Mouse (Mus musculus) limb, embryonic 10.5 days (tissue): ENCODE measurements around the gene Zer1. TPM values are rescaled to one million over a fixed set of nuclear protein-coding genes. Genes with fewer than 3 reads are reported as not detected.
A peak's percentile ranks its signal among the peaks of the same experiment; 100 is the strongest.

Source experiments
- DNase-seq: peaks from one replicate; pipeline ENCODE4 v3.0.0-alpha.2; 2017; ENCODE audit warnings: low spot score
- H3K27ac ChIP-seq: fragments of 300-500 bp; sonication (generic); 2 replicates; pipeline ENCODE4 v1.5.1; 2016; ENCODE audit warnings: mild to moderate bottlenecking
- H3K27me3 ChIP-seq: fragments of 300-500 bp; sonication (generic); 2 replicates; pipeline ENCODE4 v1.6.1; 2016; ENCODE audit warnings: low read depth, mild to moderate bottlenecking; ENCODE audit not compliant: poor library complexity, severe bottlenecking
- H3K36me3 ChIP-seq: fragments of 300-500 bp; sonication (generic); 2 replicates; pipeline ENCODE4 v1.6.1; 2016; ENCODE audit warnings: mild to moderate bottlenecking, moderate library complexity
- H3K4me1 ChIP-seq: fragments of 300-500 bp; sonication (generic); 2 replicates; pipeline ENCODE4 v1.6.1; 2016
- H3K4me3 ChIP-seq: fragments of 300-500 bp; sonication (generic); 2 replicates; pipeline ENCODE4 v1.5.1; 2016; ENCODE audit warnings: mild to moderate bottlenecking, moderate library complexity
- H3K9me3 ChIP-seq: fragments of 300-500 bp; sonication (generic); replicated peaks from 2 replicates; pipeline ENCODE4 v1.6.1; 2016; ENCODE audit warnings: mild to moderate bottlenecking
- WGBS: fragments of 180-500 bp; shearing (Covaris S2); methylation state at CpG from one replicate; pipeline ENCODE4 v1.1.7; 2016; 5-methylcytosine and 5-hydroxymethylcytosine counted together
- polyA plus RNA-seq: library from polyadenylated mRNA; unstranded; fragments of >200 nt; fragmentation: Nextera tagmentation; extraction: Ambion mirVana; gene quantifications from 2 replicates; pipeline ENCODE4 v1.2.1, GENCODE M21; 2016

Gene Zer1
- polyA plus RNA-seq, 1 experiment from 2014 or later, result 9.3 TPM

GRCm38 (mm10) chr2:30084632-30085031 lies 39.8 kb downstream of the Zer1 start:
- DNase-seq, result no peak
- no peaks in the 10 kb centered on the region for H3K27me3 ChIP-seq
- peaks cover 12% of the 10 kb centered on the region for H3K4me1 ChIP-seq
- H3K4me3 ChIP-seq, result peak overlapping the region; percentile 34
- H3K36me3 ChIP-seq, result peaks cover 37% of the 10 kb centered on the region
- peak overlapping the region; percentile 50 for H3K27ac ChIP-seq
- WGBS, result 4% methylated on average over 12 of the region's 12 CpGs
- no peaks in the 10 kb centered on the region for H3K9me3 ChIP-seq

DNA sequence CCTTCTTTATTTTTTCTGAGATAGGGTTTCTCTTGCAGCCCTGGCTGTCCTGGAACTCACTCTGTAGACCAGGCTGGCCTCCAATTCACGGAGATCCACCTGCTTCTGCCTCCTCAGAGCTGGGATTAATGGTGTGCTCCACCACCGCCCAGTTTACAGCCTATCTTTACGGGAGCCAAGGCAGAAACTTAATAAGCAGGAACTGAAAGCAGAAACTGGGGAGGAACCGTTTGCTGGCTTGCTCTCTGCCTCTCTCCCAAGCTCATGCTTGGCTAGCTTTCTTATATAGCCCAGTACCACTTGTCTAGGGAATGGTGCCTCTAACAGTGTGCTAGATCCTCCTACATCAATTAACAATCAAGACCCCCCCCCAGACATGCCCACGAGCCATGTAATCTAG lies 40.3 kb downstream of the Zer1 start:
- H3K27ac ChIP-seq, result peak overlapping the region; percentile 50; the same call in 1 of the 2 replicates
- peaks cover 36% of the 10 kb centered on the region for H3K36me3 ChIP-seq
- H3K9me3 ChIP-seq, result no peaks in the 10 kb centered on the region
- WGBS, result 53% methylated on average over 5 of the region's 5 CpGs
- H3K27me3 ChIP-seq, result no peaks in the 10 kb centered on the region
- peaks cover 16% of the 10 kb centered on the region for H3K4me1 ChIP-seq
- H3K4me3 ChIP-seq, result peak overlapping the region; percentile 34
- no peak for DNase-seq

- Histone ChIP-seq H3K9me3 (no peaks in the 10 kb centered on the region), H3K36me3 (peaks cover 23% of the 10 kb centered on the region; the same call in 1 of the 2 replicates), H3K4me3 (no peak overlapping the region), H3K27ac (no peak overlapping the region; the same call in 1 of the 2 replicates), H3K4me1 (peaks cover 37% of the 10 kb centered on the region), H3K27me3 (no peaks in the 10 kb centered on the region)
- no peak for DNase-seq
- WGBS, result 88% methylated on average over 15 of the region's 15 CpGs
Observed at GRCm38 (mm10) chr2:30080181-30080800, 44.1 kb downstream of the Zer1 start.

DNA sequence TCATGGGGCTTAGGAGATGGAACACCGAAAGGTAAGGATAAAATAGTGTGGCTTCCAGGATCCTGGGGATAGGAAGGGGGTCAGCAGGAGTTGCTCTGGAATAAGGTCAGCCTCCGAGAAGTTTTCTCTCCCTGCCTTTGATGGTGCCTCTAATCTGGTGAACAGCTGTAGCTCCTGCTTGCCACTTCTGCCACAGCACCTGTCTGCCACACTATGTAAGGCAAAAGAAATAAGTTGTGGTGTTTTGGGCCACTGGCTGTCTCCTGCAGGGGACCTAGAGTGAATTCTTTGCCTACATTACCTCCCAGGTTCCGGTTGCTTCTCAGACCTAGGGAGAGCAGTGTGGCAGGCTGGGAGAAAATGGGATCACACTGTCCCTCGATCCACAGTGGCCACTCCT lies 45.6 kb downstream of the Zer1 start:
- Histone ChIP-seq H3K4me3 (peak overlapping the region; percentile 67), H3K36me3 (peaks cover 33% of the 10 kb centered on the region), H3K27ac (peak overlapping the region; percentile 89), H3K9me3 (no peaks in the 10 kb centered on the region), H3K27me3 (no peaks in the 10 kb centered on the region), H3K4me1 (peaks cover 24% of the 10 kb centered on the region)
- WGBS, result 73% methylated on average over 4 of the region's 4 CpGs
- DNase-seq, result no peak

GRCm38 (mm10) chr2:30078349-30078712 lies 46.1 kb downstream of the Zer1 start:
- peak overlapping the region; percentile 67 for H3K4me3 ChIP-seq
- peak overlapping the region; percentile 89 for H3K27ac ChIP-seq
- peaks cover 24% of the 10 kb centered on the region for H3K4me1 ChIP-seq
- no peak for DNase-seq
- WGBS, result 29% methylated on average over 10 of the region's 10 CpGs
- H3K9me3 ChIP-seq, result no peaks in the 10 kb centered on the region
- peaks cover 37% of the 10 kb centered on the region for H3K36me3 ChIP-seq
- H3K27me3 ChIP-seq, result no peaks in the 10 kb centered on the region

DNA sequence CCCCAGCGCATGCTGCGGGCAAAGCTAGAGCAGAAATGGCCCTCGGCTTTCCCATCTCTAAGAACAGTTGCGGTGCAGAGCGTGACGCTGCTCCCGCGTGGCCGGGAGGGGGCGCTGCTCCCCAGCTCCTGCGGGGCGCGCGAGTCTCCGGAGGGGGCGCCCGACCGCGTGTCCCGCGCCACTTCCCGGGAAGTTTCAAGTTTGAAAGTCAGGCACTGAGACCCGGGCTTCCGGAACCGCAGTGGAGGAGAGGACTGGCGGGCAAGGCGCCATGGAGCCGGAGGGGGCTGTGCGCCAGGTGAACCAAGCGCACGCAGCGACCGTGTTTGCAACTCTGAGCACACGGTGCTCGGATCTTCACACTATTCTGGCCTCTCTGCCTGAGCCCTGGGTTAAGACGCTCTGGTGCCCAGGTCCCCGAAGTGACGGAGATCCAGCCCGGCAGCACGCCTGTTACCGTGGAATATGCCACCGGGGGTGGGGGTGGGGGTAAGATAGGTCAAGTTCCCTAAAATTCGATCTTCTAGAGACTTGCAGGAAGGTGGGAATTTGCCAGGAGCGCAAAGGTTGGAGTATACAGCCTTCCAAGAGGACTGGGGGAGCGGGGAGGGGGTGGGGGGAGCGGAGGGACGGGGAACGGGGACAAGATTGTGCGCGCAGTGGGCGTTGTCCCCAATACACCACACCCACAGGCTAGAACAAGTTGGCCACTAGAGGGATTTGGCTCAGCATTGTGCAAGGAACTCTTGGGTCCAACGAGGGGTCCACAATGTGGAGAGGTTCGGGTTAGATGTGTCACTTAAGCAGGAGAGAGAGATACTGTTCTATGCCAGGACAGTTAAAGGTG lies 46.7 kb downstream of the Zer1 start, which contains the start of gene Pkn3:
TSS of gene Pkn3 (plus strand) at position 183 of the 847 bp plus-strand sequence.
- WGBS, result 1% methylated on average over 53 of the region's 53 CpGs
- DNase-seq, result peak; percentile 95

DNA sequence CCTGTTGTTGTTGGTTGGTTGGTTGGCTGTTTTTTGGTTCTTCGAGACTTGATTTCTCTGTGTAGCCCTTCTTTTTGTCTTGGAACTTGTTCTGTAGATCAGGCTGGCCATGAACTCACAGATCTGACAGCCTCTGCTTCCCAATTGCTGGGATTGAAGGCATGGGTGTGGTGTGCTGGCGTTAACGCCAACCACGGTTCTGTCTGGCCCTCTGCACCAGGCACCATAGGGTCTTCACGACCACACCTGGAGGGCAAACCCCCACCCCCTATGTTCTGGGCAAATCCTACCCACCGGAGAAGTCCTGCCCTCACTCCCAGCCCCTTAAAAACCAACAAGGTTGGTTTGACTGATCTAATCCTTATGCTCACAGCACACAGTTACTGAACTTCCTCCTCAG lies 47.4 kb downstream of the Zer1 start:
- Histone ChIP-seq H3K4me1 (peaks cover 24% of the 10 kb centered on the region), H3K9me3 (no peaks in the 10 kb centered on the region), H3K36me3 (peaks cover 45% of the 10 kb centered on the region), H3K4me3 (peak overlapping the region; percentile 67), H3K27ac (peak overlapping the region; percentile 89), H3K27me3 (no peaks in the 10 kb centered on the region)
- no peak for DNase-seq
- 68% methylated on average over 6 of the region's 6 CpGs for WGBS

More for the DNA sequence above, 46.7 kb downstream of the Zer1 start, which contains the start of gene Pkn3:
- Histone ChIP-seq H3K4me3 (peak within 1 kb of the TSS; percentile 67), H3K9me3 (no peaks in the 10 kb centered on the region), H3K27me3 (no peaks in the 10 kb centered on the region), H3K4me1 (peaks cover 24% of the 10 kb centered on the region), H3K36me3 (peaks cover 42% of the 10 kb centered on the region), H3K27ac (peak within 1 kb of the TSS; percentile 89)

DNA sequence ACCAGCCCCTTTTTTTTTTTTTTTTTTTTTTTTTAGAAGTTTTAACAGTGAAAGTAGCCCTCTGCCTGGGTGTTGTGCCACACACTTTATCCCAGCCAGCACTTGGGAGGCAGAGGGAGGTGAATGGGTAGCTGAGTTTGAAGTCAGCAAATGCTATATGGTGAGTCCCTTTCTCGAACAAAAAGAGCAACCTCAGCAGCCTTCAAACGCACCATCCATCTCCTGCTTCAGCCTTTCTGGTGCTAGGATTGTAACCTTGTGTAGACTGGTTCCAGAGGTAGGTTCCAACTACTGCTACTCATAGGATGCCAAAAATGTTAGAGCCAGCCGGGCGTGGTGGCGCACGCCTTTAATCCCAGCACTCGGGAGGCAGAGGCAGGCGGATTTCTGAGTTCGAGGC lies 47.9 kb downstream of the Zer1 start:
- no peak overlapping the region for H3K4me3 ChIP-seq
- WGBS, result 92% methylated on average over 9 of the region's 9 CpGs
- peaks cover 24% of the 10 kb centered on the region for H3K4me1 ChIP-seq
- DNase-seq, result no peak
- no peak overlapping the region for H3K27ac ChIP-seq
- no peaks in the 10 kb centered on the region for H3K9me3 ChIP-seq
- peaks cover 46% of the 10 kb centered on the region for H3K36me3 ChIP-seq
- H3K27me3 ChIP-seq, result no peaks in the 10 kb centered on the region

DNA sequence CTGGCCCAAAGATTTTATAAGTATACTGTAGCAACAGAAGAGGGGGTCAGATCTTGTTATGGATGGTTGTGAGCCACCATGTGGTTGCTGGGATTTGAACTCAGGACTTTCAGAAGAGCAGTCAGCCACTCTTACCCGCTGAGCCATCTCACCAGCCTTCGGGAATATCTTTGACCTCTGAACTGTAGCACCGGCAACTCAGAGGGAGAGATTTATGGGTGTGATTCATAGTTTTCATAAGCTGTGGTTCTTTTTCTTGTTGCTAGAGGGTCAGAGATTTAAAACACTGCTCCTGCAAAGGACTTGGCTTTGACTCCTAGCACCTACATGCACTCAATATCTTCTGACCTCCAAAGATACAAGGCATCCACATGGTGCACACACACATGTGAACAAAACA lies 48.8 kb downstream of the Zer1 start:
- peaks cover 40% of the 10 kb centered on the region for H3K36me3 ChIP-seq
- H3K27me3 ChIP-seq, result no peaks in the 10 kb centered on the region
- 77% methylated on average over 3 of the region's 3 CpGs for WGBS
- H3K9me3 ChIP-seq, result no peaks in the 10 kb centered on the region
- no peak overlapping the region for H3K4me3 ChIP-seq
- H3K27ac ChIP-seq, result no peak overlapping the region
- DNase-seq, result no peak
- H3K4me1 ChIP-seq, result peaks cover 24% of the 10 kb centered on the region

DNA sequence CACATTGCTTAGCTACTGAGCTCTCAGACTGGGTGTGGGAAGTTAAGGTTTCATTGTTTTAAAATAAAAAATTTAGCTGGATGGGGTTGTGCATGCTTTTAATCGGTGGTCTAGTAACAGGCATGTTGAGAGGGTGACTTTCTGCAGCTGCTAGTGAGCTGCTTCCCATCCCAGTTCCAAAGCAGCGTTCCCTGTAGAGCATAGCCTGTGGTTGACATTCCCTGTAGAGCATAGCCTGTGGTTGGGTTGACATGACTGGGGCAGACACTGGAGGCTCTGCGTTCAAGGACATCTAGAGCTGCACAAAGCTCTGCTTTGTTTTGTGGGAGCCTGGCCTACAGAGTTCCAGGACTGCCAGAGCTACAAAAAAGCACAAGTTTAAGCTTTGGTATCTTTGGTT lies 51.1 kb downstream of the Zer1 start:
- Histone ChIP-seq H3K36me3 (peaks cover 57% of the 10 kb centered on the region), H3K4me3 (no peak overlapping the region), H3K27ac (no peak overlapping the region), H3K4me1 (peaks cover 15% of the 10 kb centered on the region), H3K27me3 (no peaks in the 10 kb centered on the region), H3K9me3 (no peaks in the 10 kb centered on the region)
- WGBS, result 76% methylated on average over 3 of the region's 3 CpGs
- no peak for DNase-seq

GRCm38 (mm10) chr2:30072875-30073274 lies 51.5 kb downstream of the Zer1 start:
- Histone ChIP-seq H3K36me3 (peaks cover 61% of the 10 kb centered on the region), H3K4me3 (no peak overlapping the region), H3K9me3 (no peaks in the 10 kb centered on the region), H3K27ac (no peak overlapping the region), H3K27me3 (no peaks in the 10 kb centered on the region), H3K4me1 (peaks cover 14% of the 10 kb centered on the region)
- no peak for DNase-seq
- WGBS, result 81% methylated on average over 7 of the region's 7 CpGs

DNA sequence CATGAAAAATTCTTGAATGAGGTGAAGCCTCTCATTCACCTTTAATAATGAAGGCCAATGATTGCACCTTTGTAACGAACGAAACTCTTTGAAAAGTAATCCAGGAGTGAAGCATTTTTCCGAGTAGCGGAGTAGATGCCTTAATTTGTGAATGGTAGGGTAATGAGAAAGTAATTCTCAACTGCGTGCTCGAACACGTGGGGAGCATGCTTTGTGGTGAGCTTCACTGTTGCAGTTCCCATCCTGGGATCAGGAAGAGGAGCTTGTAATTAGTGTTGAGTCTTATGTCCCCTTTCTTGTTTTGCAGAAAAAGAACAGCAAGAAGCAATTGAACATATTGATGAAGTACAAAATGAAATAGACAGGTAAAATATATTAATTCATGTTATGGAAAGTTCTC lies 56.4 kb downstream of the Zer1 start:
- Histone ChIP-seq H3K36me3 (peaks cover 50% of the 10 kb centered on the region), H3K27ac (peak overlapping the region; percentile 100), H3K27me3 (no peaks in the 10 kb centered on the region), H3K4me1 (peaks cover 37% of the 10 kb centered on the region), H3K9me3 (no peaks in the 10 kb centered on the region), H3K4me3 (peak overlapping the region; percentile 100)
- 36% methylated on average over 7 of the region's 7 CpGs for WGBS
- DNase-seq, result no peak
